Mouse (Mus musculus): ENCODE measurements around the gene Dirc2.
A peak's percentile ranks its signal among the peaks of the same experiment; 100 is the strongest.

Gene Dirc2

DNA sequence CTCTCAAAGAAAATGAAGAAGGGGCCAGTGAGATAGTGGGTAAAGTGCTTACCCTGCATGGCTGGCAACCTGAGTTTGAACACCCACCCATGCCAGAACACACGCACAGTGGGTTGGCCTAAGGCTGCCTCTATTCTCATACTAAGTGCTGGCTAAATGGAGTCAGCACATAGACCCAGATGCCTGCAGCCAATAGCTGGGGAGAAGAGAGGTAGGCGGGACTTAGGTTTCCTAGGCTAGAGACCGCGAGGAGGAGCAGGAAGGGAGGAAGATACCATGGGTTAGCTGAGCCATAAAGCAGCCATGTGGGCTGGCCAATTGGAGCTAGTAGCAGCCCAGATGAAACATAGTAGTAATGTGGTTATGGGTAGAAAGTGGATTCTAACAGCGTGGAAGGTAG is 3.4 kb upstream of the Dirc2 start:
- DNase-seq (ENCODE audit: low spot score), result no peak

- DNase-seq (ENCODE audit: low spot score), result no peak
These were observed 2.5 kb upstream of the Dirc2 start for GRCm38 (mm10) chr16:35771606-35772005.

DNA sequence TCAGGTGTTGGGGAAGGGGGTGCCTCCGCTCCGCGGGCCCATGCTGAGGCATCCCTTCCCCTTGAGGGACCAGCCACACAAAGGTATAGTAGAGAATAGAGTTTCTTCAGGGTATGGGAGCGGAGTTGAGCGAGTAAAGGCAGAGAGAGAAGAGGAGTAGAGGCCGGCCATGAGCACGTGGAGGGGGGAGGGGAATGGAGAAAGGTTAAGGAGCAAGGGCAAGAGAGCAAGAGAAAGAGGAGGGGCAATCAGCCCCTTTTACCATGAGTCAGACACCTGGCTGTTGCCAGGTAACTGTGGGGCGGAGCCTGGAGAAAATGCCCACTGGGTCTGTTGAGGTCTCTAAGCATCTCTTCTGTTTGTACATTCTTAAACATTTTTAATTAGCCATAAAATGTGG is 2.0 kb upstream of the Dirc2 start:
- no peak for DNase-seq (ENCODE audit: low spot score)

GRCm38 (mm10) chr16:35769878-35770657 is 912 bp upstream of the Dirc2 start, which contains the start of gene Hspbap1:
Gene Hspbap1 (plus strand): TSS chr16:35770375.
- DNase-seq (ENCODE audit: low spot score), result peak; percentile 88

DNA sequence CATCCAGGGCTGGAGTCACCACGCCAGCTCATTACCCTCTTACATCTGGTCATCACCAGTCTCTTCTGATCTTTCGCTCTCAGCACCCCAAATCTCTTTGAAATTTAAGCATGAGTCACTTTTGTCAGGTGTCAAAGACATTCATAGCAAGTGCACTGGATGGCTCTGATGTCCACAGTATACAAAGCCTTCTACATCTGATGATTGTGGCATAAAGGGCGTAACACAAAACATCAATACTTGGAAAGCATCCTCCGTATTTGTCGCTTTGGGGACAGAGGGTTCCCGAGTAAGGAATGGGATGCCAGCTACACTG is 729 bp downstream of the Dirc2 start:
- DNase-seq (ENCODE audit: low spot score), result no peak

DNA sequence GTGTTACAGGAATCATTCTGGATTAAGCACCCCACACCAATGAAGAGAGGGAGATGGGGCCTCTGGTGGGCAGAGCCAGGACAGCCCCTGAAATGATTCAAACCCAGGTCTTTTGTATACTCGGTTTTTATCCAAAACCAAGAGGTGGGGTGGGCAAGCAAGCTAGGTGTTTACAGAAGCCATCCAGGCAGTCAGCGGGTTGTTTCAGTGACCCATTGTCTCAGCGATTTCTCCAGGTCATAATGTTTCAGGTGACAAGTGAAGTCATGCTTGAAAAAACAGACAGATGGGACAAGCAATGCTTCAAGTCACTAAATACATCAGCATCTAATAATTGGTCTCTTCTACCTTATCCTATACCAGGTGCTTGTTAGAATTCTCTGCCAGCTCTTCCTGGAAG is 2.8 kb downstream of the Dirc2 start:
- DNase-seq (ENCODE audit: low spot score), result no peak

DNA sequence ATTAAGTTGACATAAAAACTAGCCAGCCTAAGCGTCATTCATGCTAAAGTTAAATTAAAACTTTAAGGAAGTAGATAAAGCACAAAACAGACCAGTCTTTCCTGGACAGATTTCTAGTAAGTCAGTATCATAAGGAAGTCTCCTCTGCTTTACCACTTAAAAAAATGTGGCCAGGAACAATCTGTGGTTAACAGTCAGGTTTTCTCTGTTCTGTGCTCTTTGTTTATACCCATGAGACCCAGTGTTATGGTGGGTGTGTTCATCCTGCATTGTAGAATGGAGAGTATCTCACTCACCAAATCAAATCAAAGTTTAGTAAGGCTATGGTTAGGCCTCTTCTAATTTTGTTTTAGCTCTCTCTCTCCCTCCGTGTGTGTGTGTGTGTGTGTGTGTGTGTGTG is 3.7 kb downstream of the Dirc2 start:
- no peak for DNase-seq (ENCODE audit: low spot score)

GRCm38 (mm10) chr16:35764941-35765340 is 4.2 kb downstream of the Dirc2 start:
- DNase-seq (ENCODE audit: low spot score), result no peak

- DNase-seq (ENCODE audit: low spot score), result no peak
These were observed 5.4 kb downstream of the Dirc2 start for GRCm38 (mm10) chr16:35763590-35764296.

GRCm38 (mm10) chr16:35759401-35759800 is 9.8 kb downstream of the Dirc2 start:
- no peak for DNase-seq (ENCODE audit: low spot score)

- DNase-seq (ENCODE audit: low spot score), result no peak
These were observed 12.5 kb downstream of the Dirc2 start for GRCm38 (mm10) chr16:35756697-35757096.

DNA sequence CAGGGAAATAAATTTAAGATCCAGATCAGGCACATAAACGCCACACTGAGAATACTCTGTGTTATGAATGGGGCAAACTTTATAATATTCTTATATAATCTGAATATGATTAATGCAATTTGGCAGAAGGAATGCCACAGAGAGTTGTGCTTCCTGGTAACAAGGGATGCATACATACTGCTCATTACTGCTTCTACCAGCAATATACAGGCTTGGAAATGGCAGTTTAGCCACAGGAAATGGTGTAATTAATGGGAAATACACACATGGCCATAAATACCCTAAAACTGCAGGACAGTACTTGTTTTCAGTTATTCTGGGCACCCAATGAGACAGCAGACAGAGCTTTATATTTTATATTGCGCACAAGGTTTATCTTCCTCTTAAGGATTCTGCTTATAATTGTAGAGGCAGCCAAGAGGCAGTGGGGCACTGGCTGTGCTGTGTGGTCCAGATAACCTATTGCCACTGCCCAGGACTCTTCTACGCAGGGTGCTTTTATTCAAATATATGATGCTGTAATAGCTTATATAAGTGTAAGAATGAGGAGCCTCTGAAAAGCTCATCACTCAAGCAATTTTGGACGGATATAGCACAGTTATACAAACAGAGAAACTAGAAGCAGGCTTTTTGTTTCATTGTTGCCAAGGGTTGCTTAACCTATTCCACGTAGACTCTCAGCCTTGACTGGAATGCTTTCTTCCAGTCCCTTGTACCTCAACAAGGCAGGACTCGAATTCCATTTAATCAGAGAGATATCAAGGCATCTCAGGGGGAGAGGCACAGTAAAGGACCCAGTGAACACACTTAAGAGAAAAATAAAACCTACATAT is 13.4 kb downstream of the Dirc2 start:
- no peak for DNase-seq (ENCODE audit: low spot score)

DNA sequence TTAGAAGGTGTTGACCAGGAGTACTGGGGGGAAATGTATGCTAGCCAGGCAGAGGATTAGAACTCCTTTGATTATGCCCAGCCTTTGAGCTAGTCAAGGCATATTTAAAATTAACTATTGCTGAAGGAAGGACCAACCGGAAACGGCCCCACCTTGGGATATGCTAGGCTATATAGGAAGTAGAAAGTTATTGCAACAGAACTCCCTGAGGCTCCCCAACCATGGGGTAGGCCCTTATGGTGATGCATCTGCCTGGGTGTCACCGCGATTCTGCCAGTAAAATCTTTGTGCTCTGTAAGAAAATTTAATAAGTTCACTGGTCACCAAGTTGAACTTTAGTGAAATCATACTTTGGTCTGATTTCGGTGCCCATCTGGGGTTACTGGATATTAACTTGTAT is 15.2 kb downstream of the Dirc2 start:
- no peak for DNase-seq (ENCODE audit: low spot score)

GRCm38 (mm10) chr16:35751841-35752240 is 17.3 kb downstream of the Dirc2 start:
- DNase-seq (ENCODE audit: low spot score), result no peak

- no peak for DNase-seq (ENCODE audit: low spot score)
These were observed 19.8 kb downstream of the Dirc2 start for GRCm38 (mm10) chr16:35749385-35749784.

DNA sequence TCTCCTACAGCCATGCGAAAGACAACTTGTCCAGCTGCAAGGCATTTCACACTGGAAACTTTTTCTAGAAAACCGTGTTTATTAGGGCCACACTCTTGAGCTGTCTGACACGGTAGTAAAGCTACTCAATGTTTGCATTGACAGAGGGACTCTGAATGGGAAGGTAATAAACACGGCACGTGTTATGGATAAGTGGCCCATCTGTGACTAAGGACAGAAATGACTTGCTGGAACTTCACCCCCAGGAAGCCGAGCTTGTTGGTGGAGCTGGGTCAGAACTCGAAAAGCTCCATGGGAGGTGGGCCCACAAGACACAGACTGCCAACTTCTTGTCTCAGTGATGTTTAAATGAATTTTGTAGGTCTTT is 20.9 kb downstream of the Dirc2 start:
- no peak for DNase-seq (ENCODE audit: low spot score)

- no peak for DNase-seq (ENCODE audit: low spot score)
These were observed 21.5 kb downstream of the Dirc2 start for GRCm38 (mm10) chr16:35747417-35748236.

DNA sequence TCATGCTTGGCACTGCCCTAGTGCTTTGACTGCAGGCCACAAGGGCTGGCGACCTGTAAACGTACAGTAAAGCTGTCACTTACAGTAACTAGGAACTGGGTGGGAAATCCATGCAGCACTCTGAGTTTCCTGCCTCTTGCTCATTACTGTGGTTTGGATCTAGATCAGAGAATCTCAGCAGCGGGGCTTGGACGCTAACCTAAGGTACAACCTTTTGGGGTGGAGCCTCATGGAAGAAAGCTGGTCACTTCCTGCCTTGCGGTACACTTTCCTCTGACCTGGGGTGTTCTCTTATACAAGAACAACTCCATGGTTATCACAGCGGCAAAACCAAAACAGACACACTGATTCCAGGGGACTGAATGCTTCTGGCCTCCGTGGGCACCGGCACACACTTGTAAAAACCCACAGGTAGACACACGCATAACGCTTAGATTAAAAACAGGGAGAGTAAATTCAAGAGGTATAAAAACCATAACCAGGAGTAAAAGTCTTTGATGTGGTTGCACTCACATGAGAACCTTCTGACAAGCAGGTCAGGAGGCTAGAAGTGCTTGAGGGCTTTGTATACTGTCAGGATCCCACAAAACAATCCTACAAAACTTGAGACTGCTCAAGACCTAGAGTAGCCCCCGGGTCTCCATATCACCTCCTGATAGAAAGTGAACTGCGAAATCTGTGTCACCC is 26.8 kb downstream of the Dirc2 start:
- DNase-seq (ENCODE audit: low spot score), result no peak

GRCm38 (mm10) chr16:35741621-35742020 is 27.5 kb downstream of the Dirc2 start:
- no peak for DNase-seq (ENCODE audit: low spot score)

GRCm38 (mm10) chr16:35740943-35741342 is 28.2 kb downstream of the Dirc2 start:
- no peak for DNase-seq (ENCODE audit: low spot score)

DNA sequence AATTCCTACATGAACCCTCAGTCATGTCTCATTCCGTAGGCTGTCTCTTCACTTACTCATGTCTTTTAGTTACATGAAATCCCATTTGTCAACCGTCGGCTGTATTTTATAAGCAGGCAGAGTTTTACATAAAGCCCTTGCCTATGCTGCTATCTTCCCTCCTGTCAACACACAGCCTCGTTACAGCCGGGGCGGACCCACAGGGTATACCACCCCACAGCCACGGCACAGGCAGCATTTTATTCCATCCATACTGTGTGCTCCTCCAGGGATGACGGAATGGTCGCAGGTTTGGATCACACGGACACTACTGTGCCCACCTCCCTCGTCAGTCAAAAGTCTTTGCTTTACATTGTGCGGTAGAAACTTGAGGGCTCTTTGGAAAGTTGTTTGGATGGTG is 28.8 kb downstream of the Dirc2 start:
- DNase-seq (ENCODE audit: low spot score), result no peak
